Mouse (Mus musculus) stomach, embryonic 15.5 days (tissue): ENCODE measurements around the gene C130073F10Rik. TPM values are rescaled to one million over a fixed set of nuclear protein-coding genes. Genes with fewer than 3 reads are reported as not detected.
"Not testable (repeated sequence)": the region's sequence is repeated elsewhere in the genome, so short reads cannot be mapped to it uniquely, and the experiment has no call there.

Experiments used
- ATAC-seq: fragments of 200-750 bp; cut with Nextera tagmentation; 2 replicates; pipeline ENCODE4 v1.8.0; 2017; ENCODE audit warnings: low read depth, moderate number of reproducible peaks, moderate TSS enrichment; ENCODE audit not compliant: insufficient read depth, low FRiP score
- H3K27ac ChIP-seq: fragments of 300-500 bp; sonication (generic); 2 replicates; pipeline ENCODE4 v1.5.1; 2015; ENCODE audit warnings: mild to moderate bottlenecking, inconsistent platforms
- H3K27me3 ChIP-seq: fragments of 300-500 bp; sonication (generic); replicated peaks from 2 replicates; pipeline ENCODE4 v1.6.1; 2015; ENCODE audit warnings: inconsistent platforms
- H3K36me3 ChIP-seq: fragments of 300-500 bp; sonication (generic); 2 replicates; pipeline ENCODE4 v1.6.1; 2015; ENCODE audit warnings: inconsistent platforms
- H3K4me1 ChIP-seq: fragments of 300-500 bp; sonication (generic); 2 replicates; pipeline ENCODE4 v1.6.1; 2015; ENCODE audit warnings: inconsistent platforms
- H3K4me2 ChIP-seq: fragments of 300-500 bp; sonication (generic); 2 replicates; pipeline ENCODE4 v1.6.1; 2015; ENCODE audit warnings: mild to moderate bottlenecking, inconsistent platforms
- H3K4me3 ChIP-seq: fragments of 300-500 bp; sonication (generic); replicated peaks from 2 replicates; pipeline ENCODE4 v1.5.1; 2015; ENCODE audit warnings: inconsistent platforms
- H3K9ac ChIP-seq: fragments of 300-500 bp; sonication (generic); 2 replicates; pipeline ENCODE4 v1.6.1; 2015; ENCODE audit warnings: inconsistent platforms
- H3K9me3 ChIP-seq: fragments of 300-500 bp; sonication (generic); 2 replicates; pipeline ENCODE4 v1.6.1; 2016; ENCODE audit warnings: inconsistent platforms
- WGBS: fragments of 180-500 bp; shearing (Covaris S2); methylation state at CpG from one replicate; pipeline ENCODE4 v1.1.7; 2015; 5-methylcytosine and 5-hydroxymethylcytosine counted together
- polyA plus RNA-seq: library from polyadenylated mRNA; unstranded; fragments of >200 nt; fragmentation: Nextera tagmentation; extraction: Ambion mirVana; gene quantifications from 2 replicates; pipeline ENCODE4 v1.2.1, GENCODE M21; 2015

C130073F10Rik gene
- not detected in 2 replicates for polyA plus RNA-seq

- Histone ChIP-seq H3K4me2 (no peak within 1 kb of the TSS), H3K4me3 (no peak within 1 kb of the TSS), H3K36me3 (no peaks in the 10 kb centered on the region), H3K9me3 (no peaks in the 10 kb centered on the region), H3K27me3 (no peaks in the 10 kb centered on the region), H3K4me1 (no peaks in the 10 kb centered on the region), H3K27ac (no peak within 1 kb of the TSS), H3K9ac (no peak within 1 kb of the TSS)
- 72% methylated on average over 7 of the region's 7 CpGs for WGBS
- no peak for ATAC-seq
Measured at GRCm38 (mm10) chr4:101893656-101894420, at the start of gene C130073F10Rik. C130073F10Rik (minus strand) TSS chr4:101893789.

DNA sequence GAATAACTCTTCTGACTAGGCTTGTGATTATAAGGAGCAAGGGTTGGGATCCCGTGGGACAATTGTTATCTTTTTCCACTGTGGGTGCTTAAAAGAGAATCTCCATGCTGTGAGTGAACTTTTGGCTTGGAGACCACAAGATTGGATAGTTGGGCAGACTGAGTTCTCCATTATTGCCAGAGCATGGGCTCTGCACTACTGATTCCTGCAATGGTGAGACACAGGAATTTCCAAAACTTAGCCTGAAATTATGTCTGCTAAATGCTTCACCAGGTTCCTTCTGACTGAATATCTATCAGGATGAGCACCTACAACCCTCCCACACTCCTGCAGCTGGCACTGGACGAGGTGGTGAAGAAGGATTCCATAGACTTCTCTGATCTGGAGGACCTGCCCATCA, 46.5 kb upstream of the C130073F10Rik start, which contains the start of gene Gm12794:
TSS of gene Gm12794 (plus strand) at position 301 of the 400 bp plus-strand sequence.
- H3K9me3 ChIP-seq, H3K9ac ChIP-seq, H3K4me1 ChIP-seq, H3K4me3 ChIP-seq, ATAC-seq, H3K27ac ChIP-seq, H3K27me3 ChIP-seq, H3K36me3 ChIP-seq, H3K4me2 ChIP-seq: not testable (repeated sequence)
- 73% methylated on average over 2 of the region's 2 CpGs for WGBS

DNA sequence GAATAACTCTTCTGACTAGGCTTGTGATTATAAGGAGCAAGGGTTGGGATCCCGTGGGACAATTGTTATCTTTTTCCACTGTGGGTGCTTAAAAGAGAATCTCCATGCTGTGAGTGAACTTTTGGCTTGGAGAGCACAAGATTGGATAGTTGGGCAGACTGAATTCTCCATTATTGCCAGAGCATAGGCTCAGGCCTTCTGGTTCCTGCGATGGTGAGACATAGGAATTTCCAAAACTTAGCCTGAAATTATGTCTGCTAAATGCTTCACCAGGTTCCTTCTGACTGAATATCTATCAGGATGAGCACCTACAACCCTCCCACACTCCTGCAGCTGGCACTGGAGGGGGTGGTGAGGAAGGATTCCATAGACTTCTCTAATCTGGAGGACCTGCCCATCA, 15.2 kb upstream of the C130073F10Rik start, which contains the start of gene Gm12800:
TSS of gene Gm12800 (plus strand) at position 301 of the 400 bp plus-strand sequence.
- not testable (repeated sequence) for H3K9ac ChIP-seq, H3K4me3 ChIP-seq, H3K36me3 ChIP-seq, H3K4me1 ChIP-seq, ATAC-seq, H3K27ac ChIP-seq, H3K9me3 ChIP-seq, H3K4me2 ChIP-seq, H3K27me3 ChIP-seq
- 80% methylated on average over 2 of the region's 2 CpGs for WGBS

- ATAC-seq: no peak
Measured at GRCm38 (mm10) chr4:101889377-101889776, 4.2 kb downstream of the C130073F10Rik start.

GRCm38 (mm10) chr4:101883641-101884040, 9.9 kb downstream of the C130073F10Rik start:
- Histone ChIP-seq H3K9me3 (no peaks in the 10 kb centered on the region), H3K27ac (no peak overlapping the region), H3K4me1 (no peaks in the 10 kb centered on the region), H3K9ac (no peak overlapping the region), H3K36me3 (no peaks in the 10 kb centered on the region), H3K4me3 (no peak overlapping the region), H3K4me2 (no peak overlapping the region), H3K27me3 (no peaks in the 10 kb centered on the region)
- ATAC-seq: no peak
- WGBS: 30% methylated on average over 3 of the region's 3 CpGs

More at GRCm38 (mm10) chr4:101889377-101889776, 4.2 kb downstream of the C130073F10Rik start:
- Histone ChIP-seq H3K4me2 (no peak overlapping the region), H3K36me3 (no peaks in the 10 kb centered on the region), H3K4me1 (no peaks in the 10 kb centered on the region), H3K27me3 (no peaks in the 10 kb centered on the region), H3K27ac (no peak overlapping the region), H3K9ac (no peak overlapping the region), H3K9me3 (no peaks in the 10 kb centered on the region), H3K4me3 (no peak overlapping the region)

DNA sequence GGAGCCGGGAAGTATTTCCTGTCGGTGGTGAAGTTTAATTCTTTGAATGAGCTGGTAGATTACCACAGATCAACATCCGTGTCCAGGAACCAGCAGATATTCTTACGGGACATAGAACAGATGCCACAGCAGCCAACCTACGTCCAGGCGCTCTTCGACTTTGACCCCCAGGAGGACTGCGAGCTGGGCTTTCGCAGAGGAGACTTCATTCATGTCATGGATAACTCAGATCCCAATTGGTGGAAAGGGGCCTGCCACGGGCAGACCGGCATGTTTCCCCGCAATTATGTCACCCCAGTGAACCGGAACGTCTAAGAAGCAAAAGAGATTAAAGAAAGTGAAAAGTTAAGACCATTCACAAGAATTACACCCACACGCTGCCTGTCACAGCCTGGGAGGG, 17.9 kb downstream of the C130073F10Rik start:
- not testable (repeated sequence) for H3K9me3 ChIP-seq, H3K4me2 ChIP-seq, H3K27ac ChIP-seq, H3K4me3 ChIP-seq, ATAC-seq, H3K4me1 ChIP-seq, H3K36me3 ChIP-seq, H3K9ac ChIP-seq, H3K27me3 ChIP-seq
- 78% methylated on average over 15 of the region's 15 CpGs for WGBS

DNA sequence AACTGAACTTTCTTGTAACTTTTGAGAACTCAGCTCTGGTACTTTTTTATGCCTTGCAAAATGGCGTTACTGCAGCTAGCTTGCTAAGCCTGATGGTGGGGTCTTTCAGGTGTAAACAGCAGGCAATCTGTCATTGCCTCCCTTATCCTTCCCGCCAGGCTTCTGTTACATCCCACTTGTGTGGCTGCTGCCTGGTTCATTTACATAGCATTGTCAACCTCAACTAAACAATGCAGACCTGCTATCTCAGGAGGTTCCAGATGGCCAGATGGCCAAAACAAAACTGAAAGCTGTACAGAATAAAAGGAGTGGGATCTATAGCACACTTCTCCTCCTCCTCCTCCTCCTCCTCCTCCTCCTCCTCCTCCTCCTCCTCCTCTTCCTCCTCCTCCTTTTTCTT, 21.6 kb downstream of the C130073F10Rik start:
- not testable (repeated sequence) for H3K27me3 ChIP-seq, H3K4me3 ChIP-seq, H3K9ac ChIP-seq, H3K4me1 ChIP-seq, H3K4me2 ChIP-seq, H3K36me3 ChIP-seq, H3K27ac ChIP-seq, ATAC-seq, H3K9me3 ChIP-seq
- WGBS: 66% methylated on average over 2 of the region's 2 CpGs

- no peak for ATAC-seq
- H3K9me3 ChIP-seq: no peaks in the 10 kb centered on the region
- 90% methylated on average over 6 of the region's 6 CpGs for WGBS
Measured at GRCm38 (mm10) chr4:101862289-101862688, 31.3 kb downstream of the C130073F10Rik start.

DNA sequence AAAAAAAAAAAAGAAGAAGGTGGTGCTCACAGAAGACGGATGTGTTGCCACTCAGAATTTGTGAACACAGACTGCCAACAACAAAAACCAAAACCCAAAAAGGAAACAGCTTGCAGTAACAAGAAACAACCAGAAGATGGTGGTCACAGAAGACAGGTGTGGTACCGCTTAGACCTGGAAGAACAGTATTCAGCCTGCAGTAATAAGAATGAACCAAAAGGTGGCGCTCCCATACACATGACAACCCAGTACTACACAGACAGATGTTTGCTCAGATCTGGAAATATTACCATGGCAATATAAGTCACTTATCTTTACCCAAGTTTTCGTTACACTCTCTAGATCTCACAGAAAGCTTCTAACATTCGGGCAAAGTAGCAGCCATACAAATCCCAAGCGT, 32.7 kb downstream of the C130073F10Rik start:
- WGBS: 44% methylated on average over 6 of the region's 6 CpGs
- ATAC-seq: no peak

More at GRCm38 (mm10) chr4:101862289-101862688, 31.3 kb downstream of the C130073F10Rik start:
- H3K4me3 ChIP-seq: no peak overlapping the region
- no peak overlapping the region for H3K9ac ChIP-seq
- H3K27me3 ChIP-seq: no peaks in the 10 kb centered on the region
- no peak overlapping the region for H3K4me2 ChIP-seq
- H3K4me1 ChIP-seq: no peaks in the 10 kb centered on the region
- no peak overlapping the region for H3K27ac ChIP-seq
- no peaks in the 10 kb centered on the region for H3K36me3 ChIP-seq

DNA sequence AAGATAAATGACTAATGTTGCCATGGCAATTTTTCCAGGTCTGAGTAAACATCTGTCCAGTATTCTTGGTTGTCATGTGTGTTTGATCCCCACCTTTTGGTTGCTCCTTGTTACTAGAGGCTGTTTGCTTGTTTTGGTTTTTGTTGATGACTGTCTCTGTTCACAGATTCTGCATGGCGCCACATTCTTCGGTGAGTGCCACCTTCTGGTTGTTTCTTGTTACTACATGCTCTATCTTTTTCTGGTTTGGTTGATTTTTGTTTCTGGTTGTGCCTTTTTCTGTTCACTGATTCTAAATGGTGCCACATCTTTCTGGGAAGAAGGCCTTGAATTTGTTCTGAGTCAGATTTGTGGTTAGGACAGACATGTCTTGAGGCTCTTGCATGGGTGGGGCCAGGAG, 42.7 kb downstream of the C130073F10Rik start:
- Histone ChIP-seq H3K27ac (no peak overlapping the region), H3K4me2 (no peak overlapping the region), H3K4me3 (no peak overlapping the region), H3K36me3 (no peaks in the 10 kb centered on the region), H3K9me3 (no peaks in the 10 kb centered on the region), H3K9ac (no peak overlapping the region), H3K4me1 (no peaks in the 10 kb centered on the region), H3K27me3 (no peaks in the 10 kb centered on the region)
- 64% methylated on average over 2 of the region's 2 CpGs for WGBS
- ATAC-seq: no peak

More for the DNA sequence above, 32.7 kb downstream of the C130073F10Rik start:
- H3K36me3 ChIP-seq: no peaks in the 10 kb centered on the region
- no peaks in the 10 kb centered on the region for H3K27me3 ChIP-seq
- no peaks in the 10 kb centered on the region for H3K9me3 ChIP-seq
- no peak overlapping the region for H3K4me2 ChIP-seq
- H3K4me3 ChIP-seq: no peak overlapping the region
- no peak overlapping the region for H3K27ac ChIP-seq
- no peak overlapping the region for H3K9ac ChIP-seq
- H3K4me1 ChIP-seq: no peaks in the 10 kb centered on the region

DNA sequence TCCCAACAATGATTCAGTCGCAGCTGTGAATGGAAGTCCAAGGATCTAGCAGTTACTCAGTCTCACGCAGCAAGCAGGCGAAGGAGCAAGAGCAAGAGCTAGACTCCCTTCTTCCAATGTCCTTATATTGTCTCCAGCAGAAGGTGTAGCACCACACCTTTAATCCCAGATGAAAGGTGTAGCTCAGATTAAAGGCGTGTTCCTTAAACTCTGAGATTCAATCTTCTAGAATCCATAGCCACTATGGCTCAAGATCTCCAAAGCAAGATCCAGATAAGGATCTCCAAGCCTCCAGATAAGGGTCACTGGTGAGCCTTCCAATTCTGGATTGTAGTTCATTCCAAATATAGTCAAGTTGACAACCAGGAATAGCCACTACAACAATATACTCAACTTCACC, 49.7 kb downstream of the C130073F10Rik start, which contains the start of gene B020004J07Rik:
TSS of gene B020004J07Rik (minus strand) at position 101 of the 400 bp plus-strand sequence.
- not testable (repeated sequence) for H3K4me1 ChIP-seq, H3K4me3 ChIP-seq, H3K27ac ChIP-seq, H3K9me3 ChIP-seq, H3K36me3 ChIP-seq, H3K9ac ChIP-seq, ATAC-seq, H3K4me2 ChIP-seq, H3K27me3 ChIP-seq
- WGBS: 94% methylated on average over 4 of the region's 4 CpGs
